Mouse (Mus musculus) embryonic facial prominence, embryonic 12.5 days (tissue): Measurements from ENCODE around the gene Sympk. TPM values are rescaled to one million over a fixed set of nuclear protein-coding genes. Genes with fewer than 3 reads are reported as not detected.
A peak's percentile ranks its signal among the peaks of the same experiment; 100 is the strongest.

Experiments used
- ATAC-seq: fragments of 200-750 bp; cut with Nextera tagmentation; 2 replicates; pipeline ENCODE4 v1.8.0; 2017; ENCODE audit not compliant: insufficient number of reproducible peaks, insufficient read depth, low FRiP score, low TSS enrichment
- H3K27ac ChIP-seq: fragments of 300-500 bp; sonication (generic); 2 replicates; pipeline ENCODE4 v1.5.1; 2016; ENCODE audit warnings: mild to moderate bottlenecking
- H3K27me3 ChIP-seq: fragments of 300-500 bp; sonication (generic); 2 replicates; pipeline ENCODE4 v1.6.1; 2016; ENCODE audit warnings: mild to moderate bottlenecking, moderate library complexity
- H3K36me3 ChIP-seq: fragments of 300-500 bp; sonication (generic); 2 replicates; pipeline ENCODE4 v1.6.1; 2016; ENCODE audit warnings: mild to moderate bottlenecking
- H3K4me1 ChIP-seq: fragments of 300-500 bp; sonication (generic); 2 replicates; pipeline ENCODE4 v1.6.1; 2016
- H3K4me2 ChIP-seq: fragments of 300-500 bp; sonication (generic); replicated peaks from 2 replicates; pipeline ENCODE4 v1.6.1; 2016; ENCODE audit warnings: mild to moderate bottlenecking, moderate library complexity
- H3K4me3 ChIP-seq: fragments of 300-500 bp; sonication (generic); 2 replicates; pipeline ENCODE4 v1.5.1; 2016; ENCODE audit warnings: mild to moderate bottlenecking
- H3K9ac ChIP-seq: fragments of 300-500 bp; sonication (generic); 2 replicates; pipeline ENCODE4 v1.6.1; 2016; ENCODE audit warnings: mild to moderate bottlenecking, moderate library complexity
- H3K9me3 ChIP-seq: fragments of 300-500 bp; sonication (generic); 2 replicates; pipeline ENCODE4 v1.6.1; 2016; ENCODE audit warnings: mild to moderate bottlenecking, moderate library complexity
- WGBS: fragments of 180-500 bp; shearing (Covaris S2); methylation state at CpG from one replicate; pipeline ENCODE4 v1.1.7; 2016; 5-methylcytosine and 5-hydroxymethylcytosine counted together
- polyA plus RNA-seq: library from polyadenylated mRNA; unstranded; fragments of >200 nt; fragmentation: Nextera tagmentation; extraction: Ambion mirVana; gene quantifications from 2 replicates; pipeline ENCODE4 v1.2.1, GENCODE M21; 2016

Sympk gene
- polyA plus RNA-seq = 51.8 and 56.5 TPM in 2 replicates

DNA sequence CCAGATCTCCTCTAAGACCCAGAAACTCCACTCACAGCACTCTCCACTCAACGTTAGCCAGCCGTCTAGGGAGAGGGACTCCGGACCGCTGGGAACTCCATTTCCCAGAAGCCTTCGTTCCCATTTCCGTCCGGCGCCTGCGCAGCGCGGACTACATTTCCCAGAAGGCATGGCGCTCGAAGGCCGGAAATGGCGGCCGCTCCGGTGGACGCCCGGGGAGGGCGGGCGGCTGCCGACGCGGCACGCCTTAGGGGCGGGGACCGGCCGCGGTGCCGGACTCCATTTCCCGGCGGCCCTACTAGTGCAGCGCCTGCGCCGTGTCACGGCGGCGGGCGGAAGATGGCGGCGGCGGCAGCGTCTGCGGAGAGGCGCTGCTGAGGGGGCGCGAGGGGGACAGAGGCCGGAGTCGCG is at the start of gene Sympk:
Gene Sympk (plus strand): TSS at position 282 of the 411 bp plus-strand sequence.
- under 1% methylated on average over 49 of the region's 50 CpGs for WGBS
- peak; percentile 92 for ATAC-seq
- Histone ChIP-seq H3K4me3 (peak within 1 kb of the TSS; percentile 82), H3K9ac (peak within 1 kb of the TSS; percentile 95), H3K27me3 (peaks cover 40% of the 10 kb centered on the region), H3K36me3 (peaks cover 6% of the 10 kb centered on the region), H3K4me1 (peaks cover 22% of the 10 kb centered on the region), H3K4me2 (peak within 1 kb of the TSS; percentile 90), H3K27ac (peak within 1 kb of the TSS; percentile 60; the same call in 1 of the 2 replicates), H3K9me3 (no peaks in the 10 kb centered on the region)

DNA sequence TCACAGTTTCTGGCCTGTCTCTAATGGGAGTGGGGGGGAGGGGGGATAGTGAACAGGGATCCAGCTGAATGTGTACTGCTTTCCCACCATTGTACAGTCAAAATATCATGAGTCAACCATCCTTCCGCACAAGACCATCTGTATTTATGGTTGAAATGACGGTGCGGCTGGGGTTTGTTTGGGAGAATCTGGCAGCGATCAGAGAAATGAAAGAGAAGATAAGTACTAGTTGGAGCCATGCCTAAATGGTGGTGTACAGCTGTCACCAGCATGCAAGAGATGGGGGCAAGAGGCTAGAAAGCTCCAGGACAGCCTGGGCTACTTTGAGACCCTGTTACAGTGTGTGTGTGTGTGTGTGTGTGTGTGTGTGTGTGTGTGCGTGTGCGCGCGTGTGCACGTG is 45.8 kb upstream of the Sympk start:
- no peaks in the 10 kb centered on the region for H3K4me1 ChIP-seq
- WGBS = 90% methylated on average over 9 of the region's 9 CpGs
- H3K36me3 ChIP-seq = no peaks in the 10 kb centered on the region
- no peak overlapping the region for H3K9ac ChIP-seq
- peaks cover 8% of the 10 kb centered on the region; the same call in 1 of the 2 replicates for H3K27me3 ChIP-seq
- no peaks in the 10 kb centered on the region for H3K9me3 ChIP-seq
- ATAC-seq = no peak
- no peak overlapping the region for H3K4me3 ChIP-seq
- H3K27ac ChIP-seq = no peak overlapping the region
- no peak overlapping the region for H3K4me2 ChIP-seq

DNA sequence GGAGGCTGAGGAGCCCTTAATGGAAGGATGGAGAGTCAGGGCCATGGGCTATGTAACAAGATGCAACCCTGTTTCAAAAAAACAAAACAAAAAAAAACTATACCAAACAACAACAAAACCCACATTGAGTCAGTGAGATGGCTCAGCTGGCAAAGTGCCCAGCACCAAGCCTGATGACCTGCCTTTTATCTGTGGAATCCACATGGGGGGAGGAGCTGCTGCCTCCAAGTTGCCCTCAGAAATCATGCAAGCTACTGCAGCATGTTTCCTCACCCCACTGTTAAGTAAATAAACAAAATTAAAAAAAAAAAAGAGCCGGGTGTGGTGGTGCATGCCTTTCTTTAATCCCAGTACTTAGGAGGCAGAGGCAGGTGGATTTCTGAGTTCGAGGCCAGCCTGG is 37.7 kb upstream of the Sympk start:
- H3K27me3 ChIP-seq = 0 out of 2 replicates have a peak, but pooled peaks cover 8% of the 10 kb centered on the region
- no peaks in the 10 kb centered on the region for H3K36me3 ChIP-seq
- H3K4me3 ChIP-seq = no peak overlapping the region
- H3K27ac ChIP-seq = no peak overlapping the region
- 73% methylated on average over 2 of the region's 2 CpGs for WGBS
- ATAC-seq = no peak
- no peak overlapping the region for H3K4me2 ChIP-seq
- H3K9ac ChIP-seq = no peak overlapping the region
- H3K4me1 ChIP-seq = no peaks in the 10 kb centered on the region
- H3K9me3 ChIP-seq = no peaks in the 10 kb centered on the region

DNA sequence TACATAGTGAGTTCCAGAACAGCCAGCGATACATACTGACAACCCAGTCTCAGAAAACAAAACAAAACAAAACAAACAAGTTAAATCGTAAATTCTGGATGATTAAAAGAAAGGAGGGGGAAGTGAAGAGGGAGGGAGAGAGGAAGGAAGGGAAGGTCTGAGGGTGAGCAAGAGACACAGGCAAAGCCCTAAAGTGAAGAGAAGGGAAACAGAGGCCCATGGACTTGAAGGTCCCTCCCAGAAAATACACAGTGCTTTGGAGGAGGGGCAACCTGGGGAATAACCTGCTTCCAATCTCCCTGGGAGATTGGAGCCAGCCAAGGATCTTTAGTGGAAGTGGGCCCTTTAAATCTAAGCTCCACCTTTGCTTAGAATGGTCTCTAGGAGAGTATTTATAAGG is 37.1 kb upstream of the Sympk start, which contains the start of gene Nanos2:
Gene Nanos2 (plus strand): TSS at position 301 of the 400 bp plus-strand sequence.
- Histone ChIP-seq H3K4me3 (no peak within 1 kb of the TSS), H3K4me1 (0 out of 2 replicates have a peak, but pooled peaks cover under 1% of the 10 kb centered on the region), H3K36me3 (no peaks in the 10 kb centered on the region), H3K4me2 (no peak within 1 kb of the TSS), H3K9me3 (no peaks in the 10 kb centered on the region), H3K9ac (no peak within 1 kb of the TSS), H3K27me3 (0 out of 2 replicates have a peak, but pooled peaks cover 11% of the 10 kb centered on the region), H3K27ac (no peak within 1 kb of the TSS)
- ATAC-seq = no peak
- 75% methylated on average over 2 of the region's 2 CpGs for WGBS

DNA sequence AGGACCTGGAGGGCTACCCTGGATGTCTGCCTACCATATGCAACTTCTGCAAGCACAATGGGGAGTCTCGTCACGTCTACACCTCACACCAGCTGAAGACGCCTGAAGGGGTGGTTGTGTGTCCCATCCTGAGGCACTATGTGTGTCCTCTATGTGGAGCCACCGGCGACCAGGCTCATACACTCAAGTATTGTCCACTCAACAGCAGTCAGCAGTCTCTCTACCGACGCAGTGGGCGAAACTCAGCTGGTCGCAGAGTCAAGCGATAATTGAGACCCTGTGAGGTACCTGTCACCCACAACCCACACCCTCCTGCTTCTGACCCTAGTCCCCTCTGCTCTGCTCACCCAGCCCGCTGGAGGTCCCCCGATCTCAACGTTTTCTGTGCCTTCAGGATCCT is 36.4 kb upstream of the Sympk start:
- Histone ChIP-seq H3K27ac (no peak overlapping the region), H3K27me3 (peaks cover 18% of the 10 kb centered on the region; the same call in 1 of the 2 replicates), H3K36me3 (no peaks in the 10 kb centered on the region), H3K9ac (no peak overlapping the region), H3K9me3 (no peaks in the 10 kb centered on the region), H3K4me2 (no peak overlapping the region), H3K4me1 (peaks cover 7% of the 10 kb centered on the region; the same call in 1 of the 2 replicates), H3K4me3 (no peak overlapping the region)
- 76% methylated on average over 13 of the region's 13 CpGs for WGBS
- ATAC-seq = no peak

DNA sequence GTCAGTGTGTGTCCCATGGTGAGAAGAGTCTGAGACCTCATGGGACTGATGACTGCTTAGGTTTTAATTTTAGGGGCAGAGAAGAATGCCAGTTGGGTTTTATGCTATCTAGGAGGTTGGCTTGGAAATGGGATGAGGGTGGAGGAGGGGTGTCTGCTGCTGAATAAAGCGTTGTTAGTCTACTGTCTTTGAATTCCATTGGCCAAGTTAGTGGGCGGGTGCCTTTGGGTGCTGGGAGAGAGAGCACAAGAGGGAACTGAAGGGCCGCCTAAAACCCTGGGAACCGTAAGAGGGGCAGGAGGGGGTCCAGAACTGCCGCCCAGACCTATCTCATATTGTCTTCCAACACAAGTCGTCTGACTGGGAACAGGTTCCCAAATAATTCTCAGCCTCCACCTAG is 35.4 kb upstream of the Sympk start:
- H3K4me1 ChIP-seq = peaks cover 12% of the 10 kb centered on the region; the same call in 1 of the 2 replicates
- H3K4me3 ChIP-seq = no peak overlapping the region
- H3K9ac ChIP-seq = no peak overlapping the region
- H3K27ac ChIP-seq = no peak overlapping the region
- no peak overlapping the region for H3K4me2 ChIP-seq
- no peaks in the 10 kb centered on the region for H3K36me3 ChIP-seq
- no peaks in the 10 kb centered on the region for H3K9me3 ChIP-seq
- ATAC-seq = no peak
- 72% methylated on average over 6 of the region's 6 CpGs for WGBS
- H3K27me3 ChIP-seq = peaks cover 28% of the 10 kb centered on the region

DNA sequence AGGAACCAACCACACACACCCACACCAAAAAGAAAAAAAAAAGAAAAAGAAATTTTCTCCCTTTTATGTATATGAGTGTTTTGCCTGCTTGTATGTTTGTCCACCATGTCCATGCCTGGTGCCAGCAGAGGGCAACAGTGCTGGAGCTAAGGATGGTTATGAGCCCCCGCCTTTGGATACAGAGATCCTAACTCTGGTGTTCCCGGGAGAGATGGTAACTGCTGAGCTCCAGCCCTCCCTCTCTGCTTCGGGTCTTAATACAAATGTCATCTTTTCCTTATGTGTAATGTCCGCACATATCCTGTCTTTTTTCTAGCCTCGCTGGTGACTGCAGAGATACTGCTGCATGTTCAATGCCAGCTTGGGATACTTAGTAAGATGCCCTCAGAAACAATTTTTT is 34.2 kb upstream of the Sympk start:
- no peak for ATAC-seq
- H3K4me1 ChIP-seq = peaks cover 12% of the 10 kb centered on the region; the same call in 1 of the 2 replicates
- H3K27me3 ChIP-seq = peaks cover 30% of the 10 kb centered on the region
- H3K9ac ChIP-seq = 0 out of 2 replicates have a peak overlapping the region, but pooled peaks have one; percentile 16
- no peaks in the 10 kb centered on the region for H3K9me3 ChIP-seq
- 13% methylated on average over 5 of the region's 5 CpGs for WGBS
- peak overlapping the region; percentile 87; the same call in 1 of the 2 replicates for H3K27ac ChIP-seq
- H3K4me3 ChIP-seq = peak overlapping the region; percentile 48
- H3K36me3 ChIP-seq = no peaks in the 10 kb centered on the region
- peak overlapping the region; percentile 77 for H3K4me2 ChIP-seq

DNA sequence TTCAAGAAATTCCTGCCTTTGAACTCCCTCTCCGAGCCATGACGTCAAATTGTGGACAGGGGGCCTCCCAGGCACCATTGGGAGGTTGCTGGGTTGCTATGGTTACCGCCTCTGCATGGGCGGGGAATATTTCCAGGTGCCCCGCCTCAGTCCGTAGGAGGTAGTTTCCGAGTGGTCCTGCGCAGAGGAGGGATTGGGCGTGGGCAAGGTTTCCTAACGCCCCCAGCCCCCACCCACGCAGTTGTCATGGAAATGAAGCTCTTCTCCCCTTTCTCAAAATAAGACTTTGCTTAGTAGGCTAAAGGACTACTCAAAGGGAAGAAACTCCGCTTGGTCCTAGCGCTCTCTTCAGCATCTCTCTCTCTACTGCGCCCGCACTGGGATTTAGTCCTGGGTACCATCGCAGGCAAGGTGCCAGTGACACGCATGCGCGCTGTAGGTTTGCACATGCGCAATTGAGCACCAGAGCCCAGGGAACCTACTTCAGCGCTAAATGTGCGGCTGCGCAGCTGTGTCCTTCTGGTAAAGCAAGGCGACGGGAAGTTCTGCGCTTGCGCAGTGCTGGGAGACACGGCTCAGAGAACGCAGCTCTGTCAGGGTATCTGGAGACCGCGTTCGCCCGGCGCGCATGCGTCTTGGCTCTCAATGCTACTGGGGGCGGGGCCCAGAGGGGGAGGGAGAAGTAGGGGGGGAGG is 33.4 kb upstream of the Sympk start, which contains the start of gene Mypop:
Gene Mypop (plus strand): TSS at position 645 of the 695 bp plus-strand sequence.
- peak; percentile 94 for ATAC-seq
- WGBS = under 1% methylated on average over 37 of the region's 37 CpGs
- H3K27me3 ChIP-seq = peaks cover 30% of the 10 kb centered on the region
- H3K9ac ChIP-seq = peak within 1 kb of the TSS; percentile 57
- H3K4me1 ChIP-seq = peaks cover 12% of the 10 kb centered on the region; the same call in 1 of the 2 replicates
- peak within 1 kb of the TSS; percentile 87 for H3K27ac ChIP-seq
- H3K36me3 ChIP-seq = no peaks in the 10 kb centered on the region
- H3K4me3 ChIP-seq = peak within 1 kb of the TSS; percentile 48
- no peaks in the 10 kb centered on the region for H3K9me3 ChIP-seq
- H3K4me2 ChIP-seq = peak within 1 kb of the TSS; percentile 77

DNA sequence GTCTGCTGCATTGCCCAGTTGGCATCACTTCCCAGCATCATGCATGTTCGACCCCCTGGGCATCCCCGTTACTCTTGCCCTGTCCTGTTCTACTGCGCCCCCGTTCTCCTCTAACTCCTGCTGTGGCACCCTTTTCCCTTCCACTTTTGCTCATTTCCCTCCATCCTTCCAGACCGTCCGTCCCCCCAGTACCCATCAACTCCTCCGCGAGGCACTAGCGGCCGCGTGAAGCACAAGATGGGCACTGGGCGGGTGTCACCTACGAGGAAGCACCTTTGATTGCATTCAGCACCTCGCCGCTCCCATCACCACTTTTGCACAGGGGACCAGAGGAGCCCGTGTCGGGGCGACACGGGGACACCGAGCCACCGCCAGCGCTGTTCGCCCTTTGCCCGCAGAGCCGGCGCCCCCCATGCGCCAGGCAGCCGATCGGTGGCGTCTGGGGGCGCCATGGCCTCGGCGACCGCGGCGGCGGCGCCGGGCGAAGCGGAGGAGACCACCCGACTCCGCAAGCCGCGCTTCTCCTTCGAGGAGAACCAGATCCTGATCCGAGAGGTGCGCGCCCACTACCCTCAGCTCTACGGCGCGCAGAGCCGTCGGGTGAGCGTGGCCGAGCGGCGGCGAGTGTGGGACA is 32.4 kb upstream of the Sympk start:
- peak overlapping the region; percentile 57 for H3K9ac ChIP-seq
- H3K9me3 ChIP-seq = no peaks in the 10 kb centered on the region
- H3K36me3 ChIP-seq = 0 out of 2 replicates have a peak, but pooled peaks cover 6% of the 10 kb centered on the region
- H3K4me2 ChIP-seq = peak overlapping the region; percentile 77
- no peak; the same call in 1 of the 2 replicates for ATAC-seq
- no peak overlapping the region for H3K27ac ChIP-seq
- H3K27me3 ChIP-seq = peaks cover 30% of the 10 kb centered on the region
- peaks cover 12% of the 10 kb centered on the region; the same call in 1 of the 2 replicates for H3K4me1 ChIP-seq
- H3K4me3 ChIP-seq = peak overlapping the region; percentile 48
- WGBS = under 1% methylated on average over 59 of the region's 59 CpGs

DNA sequence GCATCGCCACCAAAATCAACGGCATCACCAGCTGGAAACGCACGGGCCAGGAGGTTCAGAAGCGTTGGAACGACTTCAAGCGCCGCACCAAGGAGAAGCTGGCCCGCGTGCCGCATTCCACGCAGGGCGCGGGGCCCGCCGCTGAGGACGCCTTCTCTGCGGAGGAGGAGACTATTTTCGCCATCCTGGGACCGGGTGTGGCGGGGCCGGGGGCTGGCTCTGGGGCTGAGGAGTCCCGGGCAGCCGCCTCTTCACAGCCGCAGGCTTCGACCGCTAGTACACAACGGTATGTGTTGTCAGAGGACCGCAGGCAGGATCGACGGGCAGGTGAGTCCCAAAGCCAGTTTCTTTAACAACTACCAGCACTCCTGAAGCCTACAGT is 31.9 kb upstream of the Sympk start:
- H3K9ac ChIP-seq = peak overlapping the region; percentile 57
- 3% methylated on average over 25 of the region's 31 CpGs for WGBS
- no peaks in the 10 kb centered on the region for H3K9me3 ChIP-seq
- H3K27ac ChIP-seq = no peak overlapping the region
- H3K4me1 ChIP-seq = peaks cover 12% of the 10 kb centered on the region; the same call in 1 of the 2 replicates
- H3K36me3 ChIP-seq = 0 out of 2 replicates have a peak, but pooled peaks cover 7% of the 10 kb centered on the region
- no peak for ATAC-seq
- peak overlapping the region; percentile 48 for H3K4me3 ChIP-seq
- H3K27me3 ChIP-seq = peaks cover 30% of the 10 kb centered on the region
- H3K4me2 ChIP-seq = peak overlapping the region; percentile 77

DNA sequence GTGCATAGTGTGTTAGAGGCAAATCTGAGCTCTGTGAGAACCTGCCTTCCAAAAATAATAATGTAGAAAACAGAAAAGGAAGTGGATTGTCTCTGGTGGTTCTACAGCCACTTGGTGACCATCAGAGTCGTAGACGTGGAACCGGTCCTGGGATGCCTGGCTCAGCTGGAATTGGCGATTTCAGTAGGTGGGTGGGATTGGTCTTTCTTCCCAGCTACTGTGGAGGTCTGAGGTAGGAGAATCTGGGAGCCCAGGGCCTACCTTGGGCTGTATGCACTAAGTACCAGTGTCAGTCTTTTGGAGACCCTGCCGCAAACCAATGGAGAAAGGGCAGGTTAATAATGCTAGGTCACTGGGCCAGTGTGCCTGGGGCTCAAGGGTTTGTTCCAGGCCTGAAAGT is 31.1 kb upstream of the Sympk start:
- no peak overlapping the region; the same call in 1 of the 2 replicates for H3K9ac ChIP-seq

More for the DNA sequence above, 31.1 kb upstream of the Sympk start:
- peak overlapping the region; percentile 77 for H3K4me2 ChIP-seq
- 88% methylated on average over 5 of the region's 5 CpGs for WGBS
- peak overlapping the region; percentile 48 for H3K4me3 ChIP-seq
- no peak overlapping the region for H3K27ac ChIP-seq
- peaks cover 29% of the 10 kb centered on the region for H3K27me3 ChIP-seq
- peaks cover 12% of the 10 kb centered on the region; the same call in 1 of the 2 replicates for H3K4me1 ChIP-seq
- no peaks in the 10 kb centered on the region for H3K9me3 ChIP-seq
- 0 out of 2 replicates have a peak, but pooled peaks cover 11% of the 10 kb centered on the region for H3K36me3 ChIP-seq
- ATAC-seq = no peak
